Mouse (Mus musculus) spleen, embryonic (tissue): ENCODE results near the gene Casq2.

Experiments
- CTCF ChIA-PET: fragments of 350-600 bp; sonication (Branson Sonifier 250); formaldehyde crosslinking; loops from one replicate; lab custom pipeline; 2022; lab: Charles Lee

Casq2 gene

DNA sequence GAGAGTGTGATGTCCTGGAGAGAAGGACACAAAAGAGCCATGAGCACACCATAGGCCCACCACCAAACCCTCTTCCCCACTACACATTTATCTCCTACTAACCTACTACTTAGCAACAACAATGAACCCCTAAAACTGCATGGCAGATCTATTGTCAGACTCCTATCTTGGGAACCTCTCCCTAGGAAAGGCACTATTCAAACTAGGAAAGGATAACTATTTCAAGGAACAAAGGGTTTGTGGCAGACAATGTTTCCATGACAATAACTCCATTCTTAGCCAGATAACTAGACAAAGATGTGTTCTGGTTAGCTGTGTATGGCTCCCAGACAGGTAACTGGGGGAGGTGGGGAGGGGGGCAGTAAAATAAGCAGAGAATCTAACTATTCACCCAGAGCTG, 104.4 kb downstream of the Casq2 start:
- CTCF ChIA-PET: no interaction called here

DNA sequence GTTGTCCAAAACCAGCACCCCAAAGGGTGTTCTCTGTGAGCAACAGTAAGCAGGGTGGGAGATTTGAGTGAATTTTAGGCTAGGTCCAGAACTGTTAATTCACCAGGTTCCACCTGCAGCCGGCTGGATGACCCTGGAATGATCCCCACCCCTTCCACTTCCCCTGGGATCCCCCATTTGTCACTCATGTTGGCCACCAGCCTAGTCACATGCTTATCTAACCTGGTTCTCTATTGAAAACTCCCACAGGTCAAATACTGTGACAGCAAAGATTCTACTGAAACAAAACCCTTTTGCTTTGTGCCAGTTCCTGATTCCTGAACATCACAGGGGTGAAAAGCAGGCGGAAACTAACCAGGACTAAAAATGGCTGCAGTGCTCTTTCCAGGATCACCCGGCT, 105.4 kb downstream of the Casq2 start:
- CTCF ChIA-PET: no interaction called here

DNA sequence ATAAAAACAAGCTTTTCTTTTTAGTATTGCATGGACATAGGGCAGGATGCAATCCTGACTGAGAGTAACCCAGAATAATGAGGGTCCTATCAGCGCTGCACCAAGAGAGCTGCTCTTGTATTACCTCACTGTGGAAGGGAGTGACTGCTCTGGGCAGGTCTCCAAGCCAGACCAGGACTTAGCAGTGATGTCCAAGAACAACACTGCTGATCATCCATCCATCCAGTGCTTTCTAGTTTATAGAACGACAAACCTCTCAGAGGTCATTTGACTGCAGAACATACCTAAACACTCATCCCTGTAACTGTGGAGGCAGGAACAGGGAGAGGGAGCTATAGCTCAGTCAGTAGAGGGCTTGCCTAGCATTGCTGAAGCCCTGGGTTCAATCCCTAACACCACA, 106.4 kb downstream of the Casq2 start:
- CTCF ChIA-PET: no interaction called here

DNA sequence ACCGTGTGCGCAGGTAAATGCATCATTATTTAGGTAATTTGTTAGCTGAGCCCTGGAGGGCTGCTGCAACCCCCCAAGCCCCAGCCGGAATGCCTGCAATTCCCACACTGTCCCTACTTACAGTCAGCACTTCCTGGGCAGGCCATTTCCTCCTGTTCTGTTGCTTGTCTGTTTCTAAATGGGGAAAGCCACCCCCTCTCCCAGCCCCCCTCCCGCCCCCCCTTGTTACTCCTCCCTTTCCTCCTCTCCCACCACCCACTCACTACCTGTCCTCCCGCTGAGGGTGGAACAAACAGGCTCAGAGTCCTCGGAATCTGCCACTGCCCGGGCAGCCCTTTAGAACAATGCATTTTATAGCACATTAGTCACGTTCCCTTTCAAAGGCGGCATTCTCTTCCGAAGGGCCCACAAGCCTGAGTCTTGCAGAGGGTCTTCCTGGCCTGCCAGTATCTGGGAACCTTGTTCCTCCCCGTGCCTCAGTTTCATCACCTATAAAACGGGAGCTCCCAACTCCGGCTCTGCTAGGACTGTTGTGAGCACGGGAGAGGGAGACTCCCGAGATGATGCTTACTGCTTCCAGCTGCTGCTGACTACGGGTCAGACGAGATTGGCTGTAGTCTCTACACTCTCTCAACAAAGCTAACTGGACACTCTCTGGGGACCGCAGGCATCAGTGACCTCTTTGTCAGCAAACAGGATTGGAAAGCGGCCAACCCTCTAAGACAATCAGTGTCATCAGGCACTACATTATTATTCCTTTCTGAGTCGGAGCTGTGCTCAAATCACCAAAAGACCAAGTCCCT, 107.5 kb downstream of the Casq2 start:
- CTCF ChIA-PET: interaction anchor here (0.8 kb wide), 1 partner anchor 68 kb away, joined by 13 read pairs; no protein-coding TSS in a partner anchor

GRCm38 (mm10) chr3:102194291-102195051, 108.3 kb downstream of the Casq2 start:
- CTCF ChIA-PET: no interaction called here

DNA sequence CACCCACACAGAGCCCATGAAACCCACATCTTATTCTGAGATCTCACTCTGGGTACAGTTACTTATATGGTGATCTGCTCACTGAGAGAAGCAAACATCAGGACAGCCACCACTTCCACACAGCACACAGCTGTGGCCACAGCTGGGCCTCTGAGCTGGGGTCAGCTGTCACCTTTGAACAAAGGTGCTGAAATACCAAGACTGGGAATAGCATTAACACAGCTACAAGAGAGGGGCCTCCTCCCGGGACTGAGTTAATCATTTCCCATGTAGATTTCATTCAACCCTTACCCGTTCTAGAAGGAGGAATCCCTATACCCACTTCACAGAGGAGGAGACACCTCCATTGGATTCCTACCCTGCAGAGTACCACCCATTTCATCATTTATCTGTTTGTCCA, 109.5 kb downstream of the Casq2 start:
- CTCF ChIA-PET: no interaction called here
